Mouse (Mus musculus): ENCODE measurements around the gene Lrp6. TPM values are rescaled to one million over a fixed set of nuclear protein-coding genes. Genes with fewer than 3 reads are reported as not detected.

Gene Lrp6
- polyA plus RNA-seq, 1 experiment, result 36.2 TPM

- no peak for DNase-seq (ENCODE audit: low spot score)
Observed at GRCm38 (mm10) chr6:134434866-134435390, 131.8 kb downstream of the Lrp6 start.

- no peak for DNase-seq (ENCODE audit: low spot score)
Observed at GRCm38 (mm10) chr6:134434044-134434443, 132.7 kb downstream of the Lrp6 start.

- no peak for DNase-seq (ENCODE audit: low spot score)
Observed at GRCm38 (mm10) chr6:134433281-134433680, 133.5 kb downstream of the Lrp6 start.

GRCm38 (mm10) chr6:134431583-134431982 is 135.2 kb downstream of the Lrp6 start:
- DNase-seq (ENCODE audit: low spot score), result no peak

GRCm38 (mm10) chr6:134430161-134430799 is 136.5 kb downstream of the Lrp6 start:
- no peak for DNase-seq (ENCODE audit: low spot score)

- no peak for DNase-seq (ENCODE audit: low spot score)
Observed at GRCm38 (mm10) chr6:134428455-134428854, 138.3 kb downstream of the Lrp6 start.

- DNase-seq (ENCODE audit: low spot score), result no peak
Observed at GRCm38 (mm10) chr6:134427165-134427564, 139.6 kb downstream of the Lrp6 start.

GRCm38 (mm10) chr6:134425216-134425717 is 141.5 kb downstream of the Lrp6 start:
- no peak for DNase-seq (ENCODE audit: low spot score)

- DNase-seq (ENCODE audit: low spot score), result no peak
Observed at GRCm38 (mm10) chr6:134421921-134422320, 144.8 kb downstream of the Lrp6 start.

- no peak for DNase-seq (ENCODE audit: low spot score)
Observed at GRCm38 (mm10) chr6:134420375-134420774, 146.4 kb downstream of the Lrp6 start.

GRCm38 (mm10) chr6:134417886-134418285 is 148.9 kb downstream of the Lrp6 start:
- DNase-seq (ENCODE audit: low spot score), result no peak

GRCm38 (mm10) chr6:134416556-134417105 is 150.1 kb downstream of the Lrp6 start:
- no peak for DNase-seq (ENCODE audit: low spot score)

GRCm38 (mm10) chr6:134414532-134414883 is 152.3 kb downstream of the Lrp6 start:
- DNase-seq (ENCODE audit: low spot score), result no peak

- DNase-seq (ENCODE audit: low spot score), result no peak
Observed at GRCm38 (mm10) chr6:134413706-134414531, 152.8 kb downstream of the Lrp6 start.

GRCm38 (mm10) chr6:134407226-134407625 is 159.5 kb downstream of the Lrp6 start:
- DNase-seq (ENCODE audit: low spot score), result no peak

GRCm38 (mm10) chr6:134403684-134404070 is 163.1 kb downstream of the Lrp6 start:
- no peak for DNase-seq (ENCODE audit: low spot score)

GRCm38 (mm10) chr6:134402914-134403683 is 163.7 kb downstream of the Lrp6 start:
- DNase-seq (ENCODE audit: low spot score), result no peak

Other genes starting within 250 kb of the Lrp6 start
- 7.1 and 12.1 TPM in 2 replicates for gene Bcl2l14, start 170.6 kb downstream of the Lrp6 start, polyA plus RNA-seq (2012; rRNA removed)
- gene Mansc1, start 65.5 kb upstream of the Lrp6 start, polyA plus RNA-seq (2012; rRNA removed), result 15.2 and 15.4 TPM in 2 replicates
- 15.8 and 17.4 TPM in 2 replicates for gene Borcs5, start 72.5 kb upstream of the Lrp6 start, polyA plus RNA-seq (2012; rRNA removed)
- gene Dusp16, start 225.7 kb upstream of the Lrp6 start, polyA plus RNA-seq (2012; rRNA removed), result 29.4 and 34.6 TPM in 2 replicates

All from urinary bladder, adult 2 months (tissue).